Mouse (Mus musculus) heart, postnatal 25 days (tissue): Measurements from ENCODE around the gene Aste1. TPM values are rescaled to one million over a fixed set of nuclear protein-coding genes. Genes with fewer than 3 reads are reported as not detected.

Source experiments
- total RNA-seq, 2 experiments: library from RNA; stranded (reverse); gene quantifications; 2 replicates each; pipeline ENCODE4 v1.2.3; 2021

Gene Aste1
- total RNA-seq, 2 experiments from 2014 or later, result 5.8 to 6.4 TPM

Other genes with a start within 250 kb of the Aste1 start
- not detected for gene Nek11, start 132 bp downstream of the Aste1 start, total RNA-seq
- 10 to 100 TPM; 58.8 to 60.8 TPM for gene Atp2c1, start 131.9 kb downstream of the Aste1 start, total RNA-seq
- 10 to 100 TPM; 22.8 to 22.9 TPM for gene Pik3r4, start 247.6 kb downstream of the Aste1 start, total RNA-seq